In the genomic region with DNA sequence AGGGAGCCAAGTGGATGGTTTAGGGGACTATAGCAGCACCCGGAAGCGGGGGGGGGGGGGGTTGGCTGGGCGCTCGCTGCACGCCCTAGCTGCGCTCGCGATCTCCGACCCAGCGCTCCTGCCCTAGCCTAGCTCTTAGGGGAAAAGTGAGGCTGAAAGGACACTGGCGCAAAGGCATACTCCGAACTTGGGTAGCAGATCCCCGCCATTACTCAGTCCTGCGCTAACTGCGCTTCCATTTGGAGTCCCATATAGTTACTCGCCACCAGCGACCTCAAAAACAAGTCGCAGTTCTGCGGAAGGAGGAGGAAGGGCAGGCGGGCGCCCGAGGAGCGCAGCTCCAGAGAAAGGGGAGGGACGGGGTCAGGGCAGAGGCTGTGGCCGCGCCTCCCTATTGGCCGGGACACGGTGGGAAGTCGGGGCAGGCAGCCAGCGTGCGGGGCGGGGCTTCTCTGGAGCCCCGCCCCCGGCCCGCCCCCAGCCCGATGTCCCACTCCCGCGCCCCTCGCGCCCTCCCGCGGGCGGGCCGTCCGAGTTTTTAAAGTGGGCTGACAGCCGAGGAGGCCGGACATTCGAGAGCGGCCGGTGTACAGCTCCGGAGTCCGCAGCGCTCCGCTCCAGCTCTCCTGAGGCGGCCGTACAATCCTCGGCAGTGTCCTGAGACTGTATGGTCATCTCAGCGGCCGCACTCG, we compare ENCODE assay signal across 8 mouse cellular contexts. TPM values are rescaled to one million over a fixed set of nuclear protein-coding genes. Genes with fewer than 3 reads are reported as not detected.
DNase-seq lines count a peak whose midpoint lies in the region; ATAC-seq lines count a peak whose summit lies in the region.

A gene (plus strand): TSS at position 571 of the 692 bp plus-strand sequence.

- peaks cover 28% of the 10 kb centered on the region for H3K27me3 ChIP-seq in intestine, embryonic 15.5 days (replicated peaks)

- H3K36me3 ChIP-seq in intestine, embryonic 15.5 days = no peaks in the 10 kb centered on the region

- H3K4me2 ChIP-seq in intestine, embryonic 15.5 days (replicated peaks) = peak within 1 kb of the TSS; percentile 95

- peak within 1 kb of the TSS; percentile 42; the same call in 1 of the 2 replicates for H3K27ac ChIP-seq in intestine, embryonic 15.5 days

- H3K9ac ChIP-seq in intestine, embryonic 15.5 days = peak within 1 kb of the TSS; percentile 53

- WGBS in intestine, embryonic 15.5 days = under 1% methylated on average over 56 of the region's 60 CpGs

- peak; percentile 98 for ATAC-seq in intestine, embryonic 15.5 days

- peak; percentile 91 for DNase-seq in adrenal gland, adult 8-10 months
- peak; percentile 70 for DNase-seq in embryo, embryonic 11.5 days (ENCODE audit: low read depth, low spot score)
- no peak for DNase-seq in gonadal fat pad, adult 2 months (ENCODE audit: low read depth)
- DNase-seq in left cerebral cortex, postnatal 36 days (ENCODE audit: low spot score in 2 of 2) = peak; percentile 58 to 74
- peak; percentile 87 for DNase-seq in mesoderm, embryonic 11.5 days (ENCODE audit: low read depth, low spot score)
- DNase-seq in right cerebral cortex, postnatal 14 days = peak; percentile 70
- peak; percentile 77 for DNase-seq in urinary bladder, postnatal 25 days (ENCODE audit: low spot score)

- peaks cover 22% of the 10 kb centered on the region for H3K4me1 ChIP-seq in intestine, embryonic 15.5 days (replicated peaks)

- H3K4me3 ChIP-seq in intestine, embryonic 15.5 days (replicated peaks) = peak within 1 kb of the TSS; percentile 54

- no peaks in the 10 kb centered on the region for H3K9me3 ChIP-seq in intestine, embryonic 15.5 days

- intact Hi-C loops in left cerebral cortex, postnatal 36 days (cut with DNase I) = loop anchor here (5.0 to 10.0 kb wide), 2 partner anchors 218 to 266 kb away; no protein-coding TSS in a partner anchor

RNA-seq across cellular contexts. Expression of the gene that starts here (rescaled TPM):
- total RNA-seq in adrenal gland, adult 8-10 months (2022) = 100 to 1,000 TPM; 204 to 224 (median 215) TPM
- polyA plus RNA-seq in gonadal fat pad, adult 2 months (2012; rRNA removed) = 66.6 and 115 TPM in 2 replicates
- polyA plus RNA-seq in intestine, embryonic 15.5 days (2015; fragmentation: Nextera tagmentation; extraction: Ambion mirVana) = 3.8 and 4.0 TPM in 2 replicates
- total RNA-seq in left cerebral cortex, postnatal 36 days (2021) = 10 to 100 TPM; 82.2 to 94.0 TPM

Comparison
In these comparisons a context has a peak if more than half of its experiments do, and no peak if none do; other contexts are left out.
1. RNA of the gene that starts here (polyA plus RNA-seq): 66.6 to 115 TPM in gonadal fat pad, adult 2 months; 3.8 to 4.0 TPM in intestine, embryonic 15.5 days; every median in the first group is over 10 times any median in the second.